Mouse (Mus musculus) liver, postnatal 0 days (tissue): ENCODE measurements around the gene Baz1a.
A peak's percentile ranks its signal among the peaks of the same experiment; 100 is the strongest.

Experiments used
- CTCF ChIP-seq: sonication (generic); IDR thresholded peaks from 2 replicates; pipeline ENCODE4 v1.5.1; 2016; ENCODE audit warnings: antibody characterized with exemption, low read depth
- EP300 ChIP-seq: IDR thresholded peaks from 2 replicates; pipeline ENCODE4 v1.6.1; 2016; ENCODE audit warnings: antibody characterized with exemption, low read depth, mild to moderate bottlenecking

GRCm38 (mm10) chr12:54959569-54959968, 54.6 kb downstream of the Baz1a start:
- TF ChIP-seq EP300 (peak; percentile 91), CTCF (no peak)
